Mouse (Mus musculus): ENCODE data around the gene Vmn2r79. TPM values are rescaled to one million over a fixed set of nuclear protein-coding genes. Genes with fewer than 3 reads are reported as not detected.
"Not testable (repeated sequence)": the region's sequence is repeated elsewhere in the genome, so short reads cannot be mapped to it uniquely, and the experiment has no call there.

Gene Vmn2r79
- under 1 TPM in 1 of 4 experiments, not detected in 3; 0.03 TPM for total RNA-seq (2022)

GRCm38 (mm10) chr7:86995815-86996214, at the start of gene Vmn2r79:
Gene Vmn2r79 (plus strand): TSS chr7:86996115.
- not testable (repeated sequence) for DNase-seq (ENCODE audit: low spot score)

DNA sequence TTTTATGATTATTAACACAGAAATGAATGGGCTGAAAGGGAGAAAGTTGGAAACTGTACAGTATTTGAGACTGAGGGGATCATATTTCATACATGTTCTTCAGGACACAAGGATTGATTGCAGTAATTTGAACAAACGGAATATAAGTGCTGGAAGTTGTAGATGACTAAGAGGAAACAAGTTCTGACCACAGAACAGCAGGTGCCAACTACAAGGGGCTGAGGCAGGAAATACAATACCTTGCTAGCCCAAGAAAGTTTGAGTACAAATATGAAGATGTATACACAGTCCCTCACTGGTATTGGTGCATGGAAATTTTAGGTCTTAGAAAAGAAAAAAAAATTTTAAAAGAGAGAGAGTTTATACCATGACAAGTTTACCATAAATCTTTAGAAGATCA, 1.2 kb upstream of the Vmn2r79 start:
- no peak for DNase-seq (ENCODE audit: low spot score)

DNA sequence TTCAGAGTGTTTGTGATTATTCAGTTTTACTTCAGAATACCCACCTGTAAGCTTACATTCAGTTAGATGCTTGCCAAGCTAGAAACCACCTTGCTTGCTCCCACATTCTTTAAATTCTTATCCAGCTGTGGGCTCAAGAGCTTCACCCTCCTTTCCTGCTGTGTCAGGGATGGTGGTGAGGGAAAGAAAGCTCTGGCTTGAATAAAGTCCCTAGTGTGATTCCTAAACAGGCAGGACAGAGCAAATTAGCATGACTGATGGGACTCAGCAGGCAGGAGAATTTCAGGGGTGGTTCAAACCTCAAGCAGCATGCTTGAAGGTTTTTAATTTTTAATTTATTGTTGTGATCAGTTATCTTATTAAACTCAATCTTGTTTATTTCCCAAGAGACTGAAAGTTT, 30.6 kb downstream of the Vmn2r79 start:
- not testable (repeated sequence) for DNase-seq (ENCODE audit: low spot score)

DNA sequence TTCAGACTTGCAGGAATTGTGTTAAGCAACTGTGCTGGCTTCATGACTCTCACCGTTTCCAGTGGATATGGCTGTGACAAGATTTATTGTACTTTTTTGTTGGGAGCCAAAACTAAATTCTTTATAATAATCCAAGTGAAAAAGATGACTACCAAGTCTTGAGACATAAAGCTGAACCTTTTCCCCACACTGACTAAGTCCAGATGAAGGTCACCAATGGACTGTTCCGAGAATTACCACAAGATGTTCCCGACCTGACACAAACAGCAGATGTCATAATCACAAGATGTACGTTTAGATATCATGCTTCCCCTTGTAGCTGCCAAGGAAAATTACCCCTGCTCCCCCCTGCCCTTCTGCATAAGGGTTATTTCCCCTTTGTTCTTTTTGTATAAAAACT, 67.7 kb downstream of the Vmn2r79 start:
- no peak for DNase-seq (ENCODE audit: low spot score)

Other genes with a start within 250 kb of the Vmn2r79 start
- gene Folh1, start 220.2 kb upstream of the Vmn2r79 start, total RNA-seq (2022): under 1 TPM in 2 of 4 experiments, not detected in 2; 0.13 to 0.19 TPM
- not detected for gene Vmn2r77, start 201.1 kb upstream of the Vmn2r79 start, total RNA-seq (2022)
- not detected for gene Vmn2r78, start 81.0 kb upstream of the Vmn2r79 start, total RNA-seq (2022)
- gene Nox4, start 250.0 kb downstream of the Vmn2r79 start, total RNA-seq (2022): 1 to 10 TPM in 1 of 4 experiments, under 1 TPM in 3; 0.66 to 1.6 (median 0.86) TPM